Mouse (Mus musculus) CH12.LX (cell line): ENCODE data around the gene Dolk. TPM values are rescaled to one million over a fixed set of nuclear protein-coding genes. Genes with fewer than 3 reads are reported as not detected.

ENCODE experiments used
- DNase-seq: peaks from one replicate; pipeline ENCODE4 v3.0.0-alpha.2; 2013; ENCODE audit errors: extremely low read depth
- H3K27ac ChIP-seq: 2 replicates; pipeline ENCODE4 v1.5.1; 2012; ENCODE audit warnings: low read depth, mild to moderate bottlenecking, control low read depth, moderate library complexity; ENCODE audit not compliant: insufficient read depth
- H3K27me3 ChIP-seq: replicated peaks from 2 replicates; pipeline ENCODE3; 2012; ENCODE audit warnings: inconsistent platforms
- H3K36me3 ChIP-seq, 2 experiments: replicated peaks in 1 of 2; 2 replicates each; pipeline versions ENCODE3 to v1.6.1; 2012; ENCODE audit warnings: inconsistent platforms in 1 of 2, low read length in 1 of 2, mild to moderate bottlenecking in 1 of 2, mixed read lengths in 1 of 2, moderate library complexity in 1 of 2; ENCODE audit not compliant: control insufficient read depth in 1 of 2, insufficient read depth in 1 of 2
- H3K4me1 ChIP-seq, 2 experiments: 2 replicates each; pipeline ENCODE4 v1.6.1; 2012; ENCODE audit warnings: inconsistent platforms in 1 of 2, moderate library complexity in 1 of 2; ENCODE audit not compliant: insufficient read depth in 2 of 2, control insufficient read depth in 1 of 2
- H3K4me2 ChIP-seq: 2 replicates; pipeline ENCODE4 v1.6.1; 2012; ENCODE audit warnings: low read depth, mild to moderate bottlenecking, control low read depth; ENCODE audit not compliant: poor library complexity, insufficient read depth, severe bottlenecking
- H3K4me3 ChIP-seq, 3 experiments: fragments of 150-350 bp in 1 of 3; sonication (generic) in 1 of 3; replicated peaks in 1 of 3; 2 replicates each; pipeline versions ENCODE3 to v1.5.1; 2011 to 2012; ENCODE audit warnings: low read depth in 2 of 3, low read length in 2 of 3, mild to moderate bottlenecking in 2 of 3, moderate library complexity in 2 of 3, control low read depth in 1 of 3, improper control_type of control experiment in 1 of 3, inconsistent platforms in 1 of 3, mixed read lengths in 1 of 3; ENCODE audit not compliant: poor library complexity in 1 of 3
- H3K79me2 ChIP-seq: replicated peaks from 2 replicates; pipeline ENCODE4 v1.6.1; 2012; ENCODE audit warnings: mild to moderate bottlenecking, moderate library complexity; ENCODE audit not compliant: control insufficient read depth, poor library complexity, insufficient read depth, severe bottlenecking; ENCODE audit errors: extremely low read depth
- H3K9ac ChIP-seq: 2 replicates; pipeline ENCODE4 v1.6.1; 2012; ENCODE audit warnings: low read depth, mild to moderate bottlenecking, control low read depth, moderate library complexity; ENCODE audit not compliant: insufficient read depth
- H3K9me3 ChIP-seq: replicated peaks from 2 replicates; pipeline ENCODE3; 2012; ENCODE audit warnings: low read length, inconsistent platforms, mixed read lengths
- BHLHE40 ChIP-seq: IDR thresholded peaks from 2 replicates; pipeline ENCODE4 v1.6.1; 2011; ENCODE audit warnings: mild to moderate bottlenecking, low read depth, low read length, improper control_type of control experiment
- CHD1 ChIP-seq: IDR thresholded peaks from 2 replicates; pipeline ENCODE4 v1.6.1; 2012; ENCODE audit warnings: low read depth, low read length, improper control_type of control experiment, inconsistent platforms
- CHD2 ChIP-seq: IDR thresholded peaks from 2 replicates; pipeline ENCODE4 v1.6.1; 2011; ENCODE audit warnings: low read length, improper control_type of control experiment
- CTCF ChIP-seq, 2 experiments: IDR thresholded peaks in 1 of 2; conservative IDR thresholded peaks in 1 of 2; 2 replicates each; pipeline ENCODE4 v1.5.1; 2011 to 2012; ENCODE audit warnings: low read depth in 2 of 2, low read length in 2 of 2, improper control_type of control experiment in 1 of 2, inconsistent platforms in 1 of 2, mild to moderate bottlenecking in 1 of 2, moderate library complexity in 1 of 2
- E2F4 ChIP-seq: IDR thresholded peaks from 2 replicates; pipeline ENCODE4 v1.6.1; 2011; ENCODE audit warnings: low read depth, low read length, improper control_type of control experiment; ENCODE audit not compliant: insufficient replicate concordance
- ELF1 ChIP-seq: IDR thresholded peaks from 2 replicates; pipeline ENCODE4 v1.6.1; 2014; ENCODE audit warnings: low read depth, mild to moderate bottlenecking, inconsistent platforms, low read length, improper control_type of control experiment
- EP300 ChIP-seq: IDR thresholded peaks from 2 replicates; pipeline ENCODE4 v1.6.1; 2011; ENCODE audit warnings: low read length, improper control_type of control experiment
- ETS1 ChIP-seq: conservative IDR thresholded peaks from 2 replicates; pipeline ENCODE4 v1.6.1; 2012; ENCODE audit warnings: low read depth, mild to moderate bottlenecking, inconsistent platforms, low read length, improper control_type of control experiment, moderate library complexity
- GABPA ChIP-seq: IDR thresholded peaks from 2 replicates; pipeline ENCODE4 v1.6.1; 2012; ENCODE audit warnings: low read depth, low read length, improper control_type of control experiment, inconsistent platforms; ENCODE audit not compliant: insufficient replicate concordance
- HCFC1 ChIP-seq: IDR thresholded peaks from 2 replicates; pipeline ENCODE4 v1.6.1; 2012; ENCODE audit warnings: low read depth, mild to moderate bottlenecking, inconsistent platforms, low read length, improper control_type of control experiment
- IRF4 ChIP-seq: IDR thresholded peaks from 2 replicates; pipeline ENCODE4 v1.6.1; 2014; ENCODE audit warnings: low read depth, mild to moderate bottlenecking, inconsistent platforms, low read length, improper control_type of control experiment
- JUN ChIP-seq: IDR thresholded peaks from 2 replicates; pipeline ENCODE4 v1.6.1; 2011; ENCODE audit warnings: low read depth, mild to moderate bottlenecking, low read length, improper control_type of control experiment, moderate library complexity; ENCODE audit not compliant: insufficient read depth
- JUND ChIP-seq: conservative IDR thresholded peaks from 2 replicates; pipeline ENCODE4 v1.6.1; 2011; ENCODE audit warnings: low read depth, low read length, improper control_type of control experiment
- KAT2A ChIP-seq: IDR thresholded peaks from 2 replicates; pipeline ENCODE4 v1.6.1; 2012; ENCODE audit warnings: low read length, improper control_type of control experiment, inconsistent platforms; ENCODE audit not compliant: insufficient replicate concordance
- MAFK ChIP-seq: IDR thresholded peaks from 2 replicates; pipeline ENCODE4 v1.6.1; 2011; ENCODE audit warnings: low read length, improper control_type of control experiment; ENCODE audit not compliant: insufficient replicate concordance
- MAX ChIP-seq: IDR thresholded peaks from 2 replicates; pipeline ENCODE4 v1.6.1; 2011; ENCODE audit warnings: low read length, improper control_type of control experiment
- MAZ ChIP-seq: IDR thresholded peaks from 2 replicates; pipeline ENCODE4 v1.6.1; 2012; ENCODE audit warnings: low read depth, mild to moderate bottlenecking, inconsistent platforms, low read length, improper control_type of control experiment, moderate library complexity
- MEF2A ChIP-seq: IDR thresholded peaks from 2 replicates; pipeline ENCODE4 v1.6.1; 2014; ENCODE audit warnings: low read depth, mild to moderate bottlenecking, inconsistent platforms, low read length, improper control_type of control experiment, borderline replicate concordance
- MXI1 ChIP-seq: IDR thresholded peaks from 2 replicates; pipeline ENCODE4 v1.6.1; 2011; ENCODE audit warnings: mild to moderate bottlenecking, low read depth, low read length, improper control_type of control experiment
- MYC ChIP-seq: IDR thresholded peaks from 2 replicates; pipeline ENCODE4 v1.6.1; 2011; ENCODE audit warnings: low read depth, mild to moderate bottlenecking, improper control_type of control experiment, low read length
- NRF1 ChIP-seq: IDR thresholded peaks from 2 replicates; pipeline ENCODE4 v1.6.1; 2014; ENCODE audit warnings: low read depth, mild to moderate bottlenecking, inconsistent platforms, low read length, improper control_type of control experiment, moderate library complexity
- PAX5 ChIP-seq: IDR thresholded peaks from 2 replicates; pipeline ENCODE4 v1.6.1; 2012; ENCODE audit warnings: low read length, inconsistent platforms, mixed read lengths
- POLR2A ChIP-seq: IDR thresholded peaks from 2 replicates; pipeline ENCODE4 v1.6.1; 2011; ENCODE audit warnings: low read depth, mild to moderate bottlenecking, improper control_type of control experiment, low read length
- POLR2AphosphoS2 ChIP-seq: IDR thresholded peaks from 2 replicates; pipeline ENCODE4 v1.6.1; 2011; ENCODE audit warnings: low read depth, low read length, improper control_type of control experiment
- RAD21 ChIP-seq: IDR thresholded peaks from 2 replicates; pipeline ENCODE4 v1.6.1; 2011; ENCODE audit warnings: low read depth, mild to moderate bottlenecking, low read length, improper control_type of control experiment, moderate library complexity
- RCOR1 ChIP-seq: conservative IDR thresholded peaks from 2 replicates; pipeline ENCODE4 v1.6.1; 2012; ENCODE audit warnings: low read depth, mild to moderate bottlenecking, inconsistent platforms, low read length, improper control_type of control experiment
- SIN3A ChIP-seq: IDR thresholded peaks from 2 replicates; pipeline ENCODE4 v1.6.1; 2012; ENCODE audit warnings: low read length, improper control_type of control experiment, inconsistent platforms
- SMC3 ChIP-seq: IDR thresholded peaks from 2 replicates; pipeline ENCODE4 v1.6.1; 2011; ENCODE audit warnings: low read depth, low read length, improper control_type of control experiment
- TBP ChIP-seq: conservative IDR thresholded peaks from 2 replicates; pipeline ENCODE4 v1.6.1; 2011; ENCODE audit warnings: low read depth, low read length, improper control_type of control experiment
- TCF12 ChIP-seq: IDR thresholded peaks from 2 replicates; pipeline ENCODE4 v1.6.1; 2014; ENCODE audit warnings: low read depth, mild to moderate bottlenecking, inconsistent platforms, low read length, improper control_type of control experiment
- UBTF ChIP-seq: IDR thresholded peaks from 2 replicates; pipeline ENCODE4 v1.6.1; 2012; ENCODE audit warnings: low read depth, mild to moderate bottlenecking, inconsistent platforms, low read length, improper control_type of control experiment, moderate library complexity
- USF1 ChIP-seq: IDR thresholded peaks from 2 replicates; pipeline ENCODE4 v1.6.1; 2014; ENCODE audit warnings: low read depth, mild to moderate bottlenecking, inconsistent platforms, low read length, improper control_type of control experiment
- USF2 ChIP-seq: conservative IDR thresholded peaks from 2 replicates; pipeline ENCODE4 v1.6.1; 2011; ENCODE audit warnings: low read depth, low read length, improper control_type of control experiment
- ZC3H11A ChIP-seq: IDR thresholded peaks from 2 replicates; pipeline ENCODE4 v1.6.1; 2012; ENCODE audit warnings: low read depth, mild to moderate bottlenecking, inconsistent platforms, low read length, improper control_type of control experiment
- ZKSCAN1 ChIP-seq: IDR thresholded peaks from 2 replicates; pipeline ENCODE4 v1.6.1; 2012; ENCODE audit warnings: low read depth, inconsistent platforms, low read length, improper control_type of control experiment, borderline replicate concordance
- ZMIZ1 ChIP-seq: IDR thresholded peaks from 2 replicates; pipeline ENCODE4 v1.6.1; 2012; ENCODE audit warnings: low read depth, mild to moderate bottlenecking, inconsistent platforms, low read length, improper control_type of control experiment
- ZNF384 ChIP-seq: IDR thresholded peaks from 2 replicates; pipeline ENCODE4 v1.6.1; 2012; ENCODE audit warnings: low read depth, low read length, improper control_type of control experiment, inconsistent platforms
- dilution Hi-C: fragments of 300-500 bp; cut with MboI; formaldehyde crosslinking; loops from 2 replicates; pipeline ENCODE4 v1.14.3; 2020; ENCODE audit warnings: low sequenced_read_pairs; ENCODE audit not compliant: extremely low pct_unique_long_range_greater_than_20kb, extremely low pct_ligation_motif_present
- in situ Hi-C: fragments of 300-500 bp; cut with MboI; formaldehyde crosslinking; loops from 3 replicates; pipeline ENCODE4 v1.14.3; 2019; ENCODE audit warnings: low sequenced_read_pairs, low pct_ligation_motif_present, low pct_unique_long_range_greater_than_20kb, mixed read lengths
- polyA plus RNA-seq: library from polyadenylated mRNA; unstranded; fragments of >175 nt; gene quantifications from 2 replicates; pipeline ENCODE4 v1.2.1, GENCODE M21; 2012; ENCODE audit warnings: low read depth; ENCODE audit not compliant: insufficient read length
- total RNA-seq, 2 experiments: library from RNA; depleted of rRNA; stranded (reverse); fragments of 300-350 nt in 1 of 2; fragments of >200 nt in 1 of 2; gene quantifications; 2 replicates each; pipeline ENCODE4 v1.2.3; 2012 to 2014

Dolk gene
- total RNA-seq (2012; rRNA removed) (17.4 and 18.1 TPM in 2 replicates), total RNA-seq (2014; rRNA removed) (11.1 and 11.6 TPM in 2 replicates), polyA plus RNA-seq (10.8 and 11.8 TPM in 2 replicates)

- peaks cover 47% of the 10 kb centered on the region for H3K79me2 ChIP-seq
- peak within 1 kb of the TSS; percentile 94 for H3K4me2 ChIP-seq
- in situ Hi-C loops (loop anchor here (5.0 kb wide), 1 partner anchor 99 kb away; no protein-coding TSS in a partner anchor), dilution Hi-C loops (no loop called here)
- H3K4me1 ChIP-seq: peaks cover 8 to 31% of the 10 kb centered on the region in 2 experiments
- H3K9me3 ChIP-seq: no peaks in the 10 kb centered on the region
- no peaks in the 10 kb centered on the region for H3K27me3 ChIP-seq
- peaks cover 4 to 34% of the 10 kb centered on the region in 2 experiments for H3K36me3 ChIP-seq
- H3K27ac ChIP-seq: peak within 1 kb of the TSS; percentile 15; the same call in 1 of the 2 replicates
- DNase-seq: peak; percentile 93
- peak within 1 kb of the TSS; percentile 91 for H3K9ac ChIP-seq
- peak within 1 kb of the TSS; percentile 97 to 99 (median 99) for H3K4me3 ChIP-seq
- TF ChIP-seq UBTF (0 out of 2 replicates have a peak, but pooled peaks have one; percentile 23), MAZ (peak; percentile 93), USF1 (peak; percentile 99), E2F4 (peak; percentile 50; the same call in 1 of the 2 replicates), IRF4 (peak; percentile 28; the same call in 1 of the 2 replicates), PAX5 (no peak), RAD21 (no peak), ZMIZ1 (peak; percentile 93), MYC (peak; percentile 55; the same call in 1 of the 2 replicates), RCOR1 (peak; percentile 62; the same call in 1 of the 2 replicates), HCFC1 (peak; percentile 80), JUN (no peak), MXI1 (peak; percentile 94), USF2 (peak; percentile 94), NRF1 (peak; percentile 72), CHD2 (0 out of 2 replicates have a peak, but pooled peaks have one; percentile 30), ELF1 (peak; percentile 65), ZC3H11A (no peak), ZKSCAN1 (no peak), CHD1 (peak; percentile 0; the same call in 1 of the 2 replicates), BHLHE40 (peak; percentile 96), TCF12 (peak; percentile 98), MEF2A (no peak), CTCF (conservative IDR thresholded peaks at IDR 0.05 in 1 of 2, IDR thresholded peaks at IDR 0.05 in 1 of 2; ENCODE audit: low read depth in 2 of 2, low read length in 2 of 2) (no peak), TBP (peak; percentile 74; the same call in 1 of the 2 replicates), JUND (no peak), GABPA (no peak), SMC3 (no peak), ZNF384 (no peak), MAFK (no peak; the same call in 1 of the 2 replicates), POLR2AphosphoS2 (peak; percentile 61; the same call in 1 of the 2 replicates), EP300 (no peak), POLR2A (peak; percentile 88), MAX (peak; percentile 98), ETS1 (peak; percentile 34; the same call in 1 of the 2 replicates), SIN3A (peak; percentile 93), KAT2A (peak; percentile 80; the same call in 1 of the 2 replicates)
Measured at GRCm38 (mm10) chr2:30286192-30287026, at the start of gene Dolk, which contains the start of gene Nup188. Dolk (minus strand) TSS chr2:30286334. Nup188 (plus strand) TSS chr2:30286397.
